Mouse (Mus musculus) embryonic facial prominence, embryonic 11.5 days (tissue): ENCODE results near the gene Gm20538. TPM values are rescaled to one million over a fixed set of nuclear protein-coding genes. Genes with fewer than 3 reads are reported as not detected.

ENCODE experiments used
- ATAC-seq: fragments of 200-750 bp; cut with Nextera tagmentation; replicated peaks from 2 replicates; pipeline ENCODE4 v1.8.0; 2017; ENCODE audit warnings: low read depth; ENCODE audit not compliant: insufficient number of reproducible peaks, low FRiP score, low TSS enrichment
- DNase-seq: peaks from one replicate; pipeline ENCODE4 v3.0.0-alpha.2; 2015; ENCODE audit warnings: low spot score
- H3K27ac ChIP-seq: fragments of 300-500 bp; sonication (generic); replicated peaks from 2 replicates; pipeline ENCODE4 v1.5.1; 2014; ENCODE audit warnings: mild to moderate bottlenecking, low read depth, low read length, control low read depth
- H3K27me3 ChIP-seq: fragments of 300-500 bp; sonication (generic); 2 replicates; pipeline ENCODE4 v1.6.1; 2014; ENCODE audit warnings: mild to moderate bottlenecking, low read length, moderate library complexity, mixed read lengths; ENCODE audit not compliant: control insufficient read depth, insufficient read depth
- H3K36me3 ChIP-seq: fragments of 300-500 bp; sonication (generic); replicated peaks from 2 replicates; pipeline ENCODE4 v1.6.1; 2014; ENCODE audit warnings: low read depth, mild to moderate bottlenecking, low read length, moderate library complexity, mixed read lengths; ENCODE audit not compliant: control insufficient read depth, insufficient read depth
- H3K4me1 ChIP-seq: fragments of 300-500 bp; sonication (generic); 2 replicates; pipeline ENCODE4 v1.6.1; 2014; ENCODE audit warnings: low read length, mixed read lengths; ENCODE audit not compliant: control insufficient read depth, insufficient read depth
- H3K4me2 ChIP-seq: fragments of 300-500 bp; sonication (generic); 2 replicates; pipeline ENCODE4 v1.6.1; 2014; ENCODE audit warnings: low read depth, mild to moderate bottlenecking, control low read depth, low read length, moderate library complexity
- H3K4me3 ChIP-seq: fragments of 300-500 bp; sonication (generic); 2 replicates; pipeline ENCODE4 v1.5.1; 2014; ENCODE audit warnings: low read depth, low read length, control low read depth
- H3K9ac ChIP-seq: fragments of 300-500 bp; sonication (generic); replicated peaks from 2 replicates; pipeline ENCODE4 v1.6.1; 2014; ENCODE audit warnings: mild to moderate bottlenecking, control low read depth, low read length
- H3K9me3 ChIP-seq: fragments of 300-500 bp; sonication (generic); replicated peaks from 2 replicates; pipeline ENCODE4 v1.6.1; 2016; ENCODE audit warnings: mild to moderate bottlenecking, low read length, inconsistent platforms, mixed read lengths; ENCODE audit not compliant: control insufficient read depth
- WGBS: fragments of 180-500 bp; shearing (Covaris S2); extraction: QIAGEN DNeasy Blood & Tissue Kit; methylation state at CpG from one replicate; pipeline ENCODE4 v1.1.7; 2014; 5-methylcytosine and 5-hydroxymethylcytosine counted together
- polyA plus RNA-seq: library from polyadenylated mRNA; unstranded; fragments of >200 nt; fragmentation: Nextera tagmentation; extraction: Ambion mirVana; gene quantifications from 2 replicates; pipeline ENCODE4 v1.2.1, GENCODE M21; 2014

The Gm20538 gene
- polyA plus RNA-seq = not detected in 2 replicates

DNA sequence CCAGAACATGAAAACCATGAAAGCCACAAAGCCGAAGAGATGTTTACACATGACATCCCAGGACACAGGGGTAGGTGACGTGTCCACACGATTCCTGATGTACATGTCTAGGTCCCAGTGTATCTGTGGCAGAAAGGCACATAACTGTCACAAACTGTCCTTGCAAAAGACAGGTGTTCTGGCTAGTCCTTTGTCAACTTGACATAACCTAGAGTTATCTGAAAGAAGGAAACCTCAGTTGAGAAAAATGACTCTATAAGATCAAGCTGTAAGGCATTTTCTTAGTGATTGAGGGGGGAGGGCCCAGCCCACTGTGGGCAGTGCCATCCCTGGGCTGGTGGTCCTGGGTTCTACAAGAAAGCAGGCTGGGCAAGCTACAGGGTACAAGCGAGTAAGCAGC, at the start of gene Gm20538:
Gene Gm20538, minus strand, starts transcription at position 101 of the 400 bp plus-strand sequence.
- Histone ChIP-seq H3K27me3 (no peaks in the 10 kb centered on the region), H3K36me3 (peaks cover 14% of the 10 kb centered on the region), H3K9ac (no peak within 1 kb of the TSS), H3K27ac (no peak within 1 kb of the TSS), H3K4me3 (no peak within 1 kb of the TSS), H3K4me2 (no peak within 1 kb of the TSS), H3K9me3 (no peaks in the 10 kb centered on the region), H3K4me1 (no peaks in the 10 kb centered on the region)
- DNase-seq = no peak
- WGBS = 97% methylated on average over 4 of the region's 4 CpGs
- ATAC-seq = no peak

DNA sequence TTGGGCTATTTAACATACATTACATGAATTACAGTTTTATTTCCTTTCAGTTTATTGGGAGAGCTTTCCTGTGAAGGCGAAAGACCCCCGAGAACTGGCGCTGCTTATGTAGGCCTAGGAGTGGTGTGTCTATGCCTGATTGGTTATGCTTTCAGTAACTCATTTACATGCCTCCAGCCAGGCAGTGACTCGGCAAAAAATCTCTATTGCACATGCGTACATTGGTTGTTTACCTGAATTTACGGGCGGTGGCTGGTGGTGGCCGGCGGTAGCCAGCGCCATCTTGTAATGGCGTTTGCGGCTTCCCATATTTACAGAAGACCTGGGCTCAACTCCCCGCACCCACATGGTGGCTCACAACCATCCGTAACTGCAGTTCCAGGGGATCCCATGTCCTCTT, 41.5 kb upstream of the Gm20538 start:
- Histone ChIP-seq H3K36me3 (no peaks in the 10 kb centered on the region), H3K27me3 (no peaks in the 10 kb centered on the region), H3K4me3 (no peak overlapping the region), H3K4me2 (no peak overlapping the region), H3K27ac (no peak overlapping the region), H3K4me1 (no peaks in the 10 kb centered on the region; the same call in 1 of the 2 replicates), H3K9me3 (no peaks in the 10 kb centered on the region), H3K9ac (no peak overlapping the region)
- 96% methylated on average over 14 of the region's 14 CpGs for WGBS
- no peak for DNase-seq
- ATAC-seq = no peak

DNA sequence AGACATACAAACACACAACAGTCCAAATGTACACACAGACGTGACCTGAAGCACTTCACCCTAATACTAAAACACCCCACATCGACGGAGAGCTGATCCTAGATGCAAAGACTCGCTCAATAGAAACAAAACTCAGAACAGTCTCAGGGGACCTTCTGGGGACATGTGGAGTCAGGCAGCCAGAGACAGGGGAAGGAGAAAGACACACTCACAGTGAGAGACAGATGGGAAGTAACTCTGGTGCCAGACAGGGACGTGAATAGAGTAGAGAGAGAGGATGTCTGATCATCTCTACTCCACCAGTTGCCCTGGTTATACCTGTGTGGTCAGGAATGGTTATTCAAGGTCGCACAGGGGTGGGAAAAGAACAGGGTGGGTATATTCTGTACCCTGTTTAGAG, 39.0 kb upstream of the Gm20538 start:
- Histone ChIP-seq H3K27ac (no peak overlapping the region), H3K9me3 (no peaks in the 10 kb centered on the region), H3K4me1 (no peaks in the 10 kb centered on the region), H3K9ac (no peak overlapping the region), H3K4me3 (no peak overlapping the region), H3K27me3 (no peaks in the 10 kb centered on the region), H3K36me3 (no peaks in the 10 kb centered on the region), H3K4me2 (no peak overlapping the region)
- no peak for ATAC-seq
- 78% methylated on average over 6 of the region's 6 CpGs for WGBS
- DNase-seq = no peak

DNA sequence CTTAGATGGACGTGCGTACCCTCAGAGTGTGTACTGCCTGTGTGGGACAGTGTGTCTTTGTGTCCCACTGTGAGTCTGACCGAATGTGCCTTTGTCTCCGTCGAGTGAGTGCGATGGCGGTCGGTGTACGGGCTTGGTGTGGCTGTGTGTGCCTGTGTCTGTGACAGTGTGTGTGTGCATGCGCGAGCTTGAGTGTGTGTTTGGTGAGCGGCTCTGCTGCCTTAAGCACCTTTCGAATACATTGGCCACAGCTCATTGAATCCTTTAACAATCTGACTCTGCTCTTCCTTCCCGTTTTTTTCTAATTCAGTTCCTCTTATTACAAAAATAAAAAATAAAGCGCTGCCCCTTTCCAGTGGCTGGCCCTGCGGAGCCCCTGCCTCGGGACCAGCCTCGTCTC, 38.4 kb upstream of the Gm20538 start:
- Histone ChIP-seq H3K27ac (no peak overlapping the region), H3K4me1 (no peaks in the 10 kb centered on the region), H3K4me3 (no peak overlapping the region), H3K36me3 (no peaks in the 10 kb centered on the region), H3K4me2 (no peak overlapping the region), H3K9me3 (no peaks in the 10 kb centered on the region), H3K27me3 (no peaks in the 10 kb centered on the region), H3K9ac (no peak overlapping the region)
- WGBS = 83% methylated on average over 18 of the region's 18 CpGs
- ATAC-seq = no peak
- DNase-seq = no peak

DNA sequence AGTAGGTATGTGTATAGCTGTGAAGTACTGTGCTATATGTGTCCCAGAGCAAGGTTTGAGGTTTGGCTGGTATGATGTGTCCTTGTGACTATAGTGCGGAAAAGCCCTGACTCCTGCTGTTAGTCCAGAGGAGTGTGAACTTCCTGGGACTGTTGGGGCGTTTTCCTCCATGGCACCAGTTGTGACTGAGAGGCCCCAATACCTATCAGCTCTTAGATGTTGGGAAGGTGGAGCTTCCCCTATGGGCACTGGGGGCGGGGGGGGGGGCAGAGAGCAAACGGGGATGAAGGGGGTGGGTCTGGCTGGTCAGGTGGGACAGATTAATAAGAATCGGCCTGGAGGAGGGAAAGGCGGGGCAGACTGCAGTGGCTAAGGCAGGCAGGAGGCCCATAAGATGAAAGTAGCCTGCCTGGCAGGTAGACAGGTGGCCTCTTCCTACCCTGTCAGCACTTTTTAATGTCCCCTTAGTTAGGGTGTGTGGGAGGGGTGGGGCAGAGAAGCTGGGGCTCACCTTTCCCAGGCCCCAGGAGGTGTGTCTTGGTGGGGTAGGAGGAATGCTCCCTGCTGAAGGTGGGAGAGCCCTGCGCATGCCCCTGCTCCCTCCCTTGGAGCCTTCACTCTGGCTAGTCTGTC, 37.1 kb upstream of the Gm20538 start:
- Histone ChIP-seq H3K27ac (no peak overlapping the region), H3K9me3 (no peaks in the 10 kb centered on the region), H3K36me3 (no peaks in the 10 kb centered on the region), H3K4me3 (no peak overlapping the region), H3K4me1 (no peaks in the 10 kb centered on the region), H3K4me2 (no peak overlapping the region), H3K27me3 (no peaks in the 10 kb centered on the region; the same call in 1 of the 2 replicates), H3K9ac (no peak overlapping the region)
- ATAC-seq (no peak), DNase-seq (no peak)
- 36% methylated on average over 7 of the region's 7 CpGs for WGBS

DNA sequence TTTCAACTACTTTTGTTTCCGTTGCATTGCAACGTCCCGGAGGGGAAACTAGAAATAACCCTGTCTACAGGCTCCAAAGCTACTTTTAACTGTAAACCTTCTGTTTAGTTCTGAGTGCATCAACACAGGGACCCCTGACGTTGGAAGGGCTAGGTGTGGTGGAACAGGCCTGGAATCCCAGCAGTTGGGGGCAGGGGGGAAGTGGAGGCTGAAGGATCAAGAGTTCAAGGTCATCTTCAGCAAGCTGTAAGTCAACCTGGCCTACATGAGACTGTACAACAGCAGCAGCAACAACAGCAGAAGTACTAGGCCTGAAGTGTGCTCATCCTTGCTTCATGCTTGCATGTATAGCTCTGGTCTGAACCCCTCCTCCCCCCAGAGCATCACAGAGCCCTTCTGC, 35.4 kb upstream of the Gm20538 start:
- Histone ChIP-seq H3K36me3 (no peaks in the 10 kb centered on the region), H3K9ac (no peak overlapping the region), H3K4me3 (no peak overlapping the region), H3K27ac (no peak overlapping the region), H3K4me2 (no peak overlapping the region), H3K9me3 (no peaks in the 10 kb centered on the region), H3K4me1 (no peaks in the 10 kb centered on the region), H3K27me3 (no peaks in the 10 kb centered on the region; the same call in 1 of the 2 replicates)
- no peak for DNase-seq
- ATAC-seq = no peak
- WGBS = 49% methylated on average over 4 of the region's 4 CpGs

DNA sequence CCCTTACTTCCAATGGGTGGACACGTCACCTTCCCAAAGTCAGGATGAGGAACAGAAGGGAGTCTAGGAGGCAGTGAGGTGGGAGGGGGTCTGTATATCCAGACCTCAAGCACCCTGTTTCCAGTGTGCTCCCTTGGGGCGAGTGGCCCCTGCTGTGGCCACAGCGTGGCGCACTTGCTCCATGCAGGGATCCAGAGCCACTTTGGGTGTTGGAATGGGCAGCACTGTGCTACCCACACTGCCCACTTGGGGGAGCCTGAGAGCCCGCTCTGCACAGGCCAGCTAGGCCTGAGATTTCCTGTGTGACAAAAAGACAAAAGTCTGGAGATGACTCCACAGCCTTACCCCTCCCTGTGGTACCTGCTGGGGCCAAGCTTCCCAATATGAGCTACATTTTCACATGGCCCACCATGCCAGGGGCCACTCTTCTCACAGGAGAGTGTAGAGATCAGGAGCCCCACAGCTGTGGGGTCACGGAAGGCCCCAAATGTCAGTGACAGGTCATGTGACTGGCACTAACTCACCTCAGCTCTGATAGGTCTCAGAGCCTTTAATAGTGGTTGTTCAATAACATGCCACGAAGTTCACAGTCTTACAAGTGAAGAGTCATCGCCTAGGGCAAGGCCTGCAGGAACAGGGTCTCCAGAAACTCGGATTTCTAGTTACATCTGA, 30.1 kb upstream of the Gm20538 start:
- Histone ChIP-seq H3K27ac (no peak overlapping the region), H3K9ac (no peak overlapping the region), H3K4me1 (no peaks in the 10 kb centered on the region), H3K4me3 (no peak overlapping the region), H3K36me3 (no peaks in the 10 kb centered on the region), H3K4me2 (no peak overlapping the region), H3K27me3 (no peaks in the 10 kb centered on the region; the same call in 1 of the 2 replicates), H3K9me3 (no peaks in the 10 kb centered on the region)
- DNase-seq (peak; percentile 92), ATAC-seq (peak; percentile 66)
- 34% methylated on average over 9 of the region's 9 CpGs for WGBS

DNA sequence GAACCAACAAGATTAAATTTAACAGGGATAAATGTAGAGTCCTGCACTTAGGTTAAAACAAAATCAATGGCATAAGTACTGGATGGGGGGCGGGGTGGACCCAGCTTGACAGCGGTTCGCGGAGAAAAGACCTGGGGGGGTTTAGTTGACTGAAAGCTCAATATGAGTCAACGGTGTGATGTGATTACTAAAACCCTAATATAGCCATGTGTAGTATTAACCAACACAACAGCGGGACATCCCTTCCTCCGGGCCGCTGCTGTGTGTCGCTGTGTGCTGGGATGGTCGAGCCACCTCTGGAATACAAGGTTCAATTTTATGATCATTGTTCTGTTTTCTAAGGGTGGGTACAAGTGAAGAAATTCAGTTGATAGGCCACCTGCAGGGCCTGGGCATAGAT, 29.5 kb upstream of the Gm20538 start:
- DNase-seq (no peak), ATAC-seq (no peak)
- no peak overlapping the region for H3K4me3 ChIP-seq
- H3K36me3 ChIP-seq = no peaks in the 10 kb centered on the region
- H3K4me2 ChIP-seq = no peak overlapping the region
- no peaks in the 10 kb centered on the region for H3K4me1 ChIP-seq
- H3K9me3 ChIP-seq = no peaks in the 10 kb centered on the region
- no peaks in the 10 kb centered on the region; the same call in 1 of the 2 replicates for H3K27me3 ChIP-seq
- no peak overlapping the region for H3K9ac ChIP-seq
- H3K27ac ChIP-seq = no peak overlapping the region
- WGBS = 87% methylated on average over 10 of the region's 10 CpGs
